Mouse (Mus musculus) stomach, postnatal 0 days (tissue): ENCODE data around the gene Slc25a43.

Experiments used
- CTCF ChIP-seq: IDR thresholded peaks from 2 replicates; pipeline ENCODE4 v1.5.1; 2016; ENCODE audit warnings: antibody characterized with exemption, low read depth, mild to moderate bottlenecking, moderate library complexity
- EP300 ChIP-seq: optimal IDR thresholded peaks from 2 replicates; pipeline ENCODE3; 2016; ENCODE audit warnings: antibody characterized with exemption

DNA sequence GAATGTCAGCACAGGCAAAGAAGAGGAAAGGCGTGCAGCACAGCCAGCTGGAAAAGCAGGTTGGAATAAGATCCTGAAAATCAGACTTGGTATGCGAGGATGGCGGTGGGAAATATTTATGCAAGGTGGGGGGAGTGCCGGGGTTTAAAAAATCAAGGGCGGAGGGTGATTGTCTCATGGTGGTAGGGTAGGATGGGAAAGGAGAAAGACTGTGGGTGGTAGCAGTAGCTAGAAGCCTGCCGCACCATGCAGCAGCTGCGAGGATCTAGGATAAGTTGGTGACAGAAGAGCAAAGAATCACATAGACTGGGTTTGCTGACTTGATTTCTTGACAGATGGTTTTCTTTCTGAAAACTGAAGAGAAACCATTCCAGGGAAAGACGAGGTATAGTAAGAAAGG, 3.3 kb downstream of the Slc25a43 start:
- TF ChIP-seq EP300 (no peak), CTCF (no peak)
